Mouse (Mus musculus) brain, adult 2 months (tissue): ENCODE results near the gene Alg9.

ENCODE experiments used
- DNase-seq: peaks from one replicate; pipeline ENCODE4 v3.0.0; 2011; ENCODE audit warnings: low read depth, low spot score

The Alg9 gene

DNA sequence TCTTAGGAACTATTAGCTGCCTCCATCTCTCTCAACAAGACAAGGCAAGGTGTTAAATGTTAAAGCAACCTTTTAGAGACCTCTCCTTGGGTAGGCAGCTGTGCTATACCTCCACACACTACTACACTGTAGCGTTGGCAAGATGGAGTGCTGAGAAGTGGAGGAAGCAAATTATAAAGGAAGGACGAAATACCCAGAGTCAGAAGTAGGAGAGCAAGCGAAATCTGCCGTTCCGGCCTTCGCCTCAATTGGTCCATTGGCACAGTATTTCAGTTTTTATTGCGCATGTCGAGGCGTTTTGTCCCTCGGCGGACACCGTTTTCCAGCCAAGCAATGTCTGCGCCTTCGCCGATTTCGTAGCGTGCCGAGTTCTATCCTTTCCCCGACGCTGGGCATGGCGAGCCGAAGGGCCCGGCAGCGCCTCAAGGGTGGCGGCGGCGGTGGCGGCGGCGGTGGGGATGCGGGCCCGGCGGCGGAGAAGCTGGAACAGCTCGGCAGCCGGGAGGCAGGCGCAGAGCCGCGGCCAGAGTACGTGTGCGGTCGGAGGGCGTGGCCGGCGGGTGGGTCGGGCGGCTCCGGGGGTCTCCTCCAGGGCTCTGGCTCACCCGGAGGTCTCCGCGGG, at the start of gene Alg9, which contains the start of gene 1110032A03Rik:
Alg9 (plus strand) TSS at position 29 of the 622 bp plus-strand sequence.
1110032A03Rik (minus strand) TSS at position 530 of the 622 bp plus-strand sequence.
- peak; percentile 96 for DNase-seq

GRCm38 (mm10) chr9:50725921-50726590, 48.8 kb upstream of the Alg9 start:
- DNase-seq: peak; percentile 72

DNA sequence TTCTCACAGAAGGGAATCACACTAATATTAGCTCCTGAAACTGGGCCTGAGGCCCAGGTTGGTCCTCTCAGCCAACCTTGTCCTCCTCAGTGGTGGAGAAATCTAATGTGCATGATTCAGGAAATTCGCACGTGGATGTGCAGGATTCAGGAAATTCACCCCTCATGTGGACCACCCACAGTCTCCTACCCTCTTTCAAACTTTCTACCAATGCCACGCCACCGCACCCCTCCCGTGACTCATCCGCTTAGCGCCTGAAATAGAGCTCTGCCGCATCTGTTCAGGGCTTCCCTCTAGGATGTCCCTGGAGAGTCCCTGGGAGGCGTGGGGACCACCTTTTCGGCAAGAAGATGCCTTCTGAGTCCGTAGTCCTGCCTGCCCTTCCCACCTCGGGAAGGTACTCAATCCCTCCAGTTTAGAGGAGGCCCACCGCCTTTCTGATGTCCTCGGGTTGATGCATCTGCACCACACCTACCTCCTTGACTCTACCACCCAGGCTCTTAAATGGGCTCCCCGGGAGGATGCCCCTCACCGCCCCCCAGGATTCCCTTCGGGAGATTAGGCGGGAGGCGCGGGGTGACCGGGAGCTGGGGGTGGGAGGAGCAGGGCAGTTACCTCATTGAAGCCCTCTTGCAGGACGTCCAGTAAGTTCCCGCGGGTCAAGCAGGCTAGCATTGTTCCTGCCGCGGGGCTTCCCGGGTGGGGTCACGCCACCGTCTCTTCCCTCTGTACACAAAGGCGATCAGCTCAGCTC, 47.5 kb upstream of the Alg9 start:
- DNase-seq: peak; percentile 90

GRCm38 (mm10) chr9:50727925-50728651, 46.7 kb upstream of the Alg9 start:
- DNase-seq: peak; percentile 97

DNA sequence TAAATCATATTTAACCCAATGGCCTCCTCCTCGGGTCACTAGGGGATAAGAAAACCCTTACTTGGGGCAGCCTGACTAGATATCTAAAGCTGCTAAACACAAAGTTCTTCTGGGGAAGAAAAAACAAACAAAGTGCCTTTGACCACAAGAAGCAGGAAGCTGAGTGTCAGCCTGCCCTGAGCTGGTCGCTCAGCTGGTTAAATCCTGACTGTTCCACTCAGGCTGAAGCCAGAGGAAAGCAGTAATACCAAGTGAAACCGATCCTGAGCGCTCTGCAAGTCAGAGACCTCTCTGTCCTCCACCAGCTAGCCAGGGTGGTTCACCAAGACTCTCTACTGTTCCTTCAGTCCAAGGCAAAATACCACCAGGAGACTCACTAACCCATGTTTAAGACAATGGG, 45.2 kb upstream of the Alg9 start:
- DNase-seq: no peak

DNA sequence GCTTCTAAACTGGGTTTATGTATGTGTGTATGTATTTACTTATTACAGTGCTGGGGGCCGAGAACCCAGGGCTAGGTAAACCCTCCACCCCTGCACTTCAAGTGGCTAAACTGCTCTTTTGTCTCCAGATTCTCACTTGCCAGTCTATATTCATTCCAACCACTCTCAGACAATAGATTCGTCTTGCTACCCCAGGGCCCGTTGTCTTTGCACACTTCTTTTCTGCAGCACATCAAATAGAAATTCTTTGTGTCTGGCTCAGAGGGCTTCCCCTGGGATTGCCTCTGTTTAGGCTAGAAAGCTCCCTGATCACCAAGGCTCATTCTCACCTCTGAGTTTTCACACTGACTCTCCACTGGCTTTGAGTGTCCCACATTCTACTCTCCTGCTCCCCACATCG, 42.3 kb upstream of the Alg9 start:
- DNase-seq: no peak

DNA sequence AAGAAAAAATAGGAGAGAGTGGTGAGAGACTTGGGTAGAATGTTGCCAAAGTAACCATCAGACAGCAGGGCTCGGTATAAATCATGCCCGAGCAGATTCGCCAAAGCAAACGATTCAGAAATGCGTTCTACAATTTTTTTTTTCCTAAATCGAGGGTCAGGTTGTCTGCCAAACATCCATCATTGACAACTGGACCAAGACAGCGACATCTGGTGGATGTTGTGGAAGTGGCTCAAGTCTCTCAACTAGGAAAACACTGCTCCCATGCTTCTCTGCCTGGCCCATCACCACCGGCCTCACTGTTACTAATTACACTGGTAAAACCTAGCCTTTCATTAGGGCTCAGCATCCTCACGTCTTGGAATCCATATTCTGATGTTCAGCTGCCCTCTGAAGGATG, 39.8 kb upstream of the Alg9 start:
- DNase-seq: peak; percentile 89

DNA sequence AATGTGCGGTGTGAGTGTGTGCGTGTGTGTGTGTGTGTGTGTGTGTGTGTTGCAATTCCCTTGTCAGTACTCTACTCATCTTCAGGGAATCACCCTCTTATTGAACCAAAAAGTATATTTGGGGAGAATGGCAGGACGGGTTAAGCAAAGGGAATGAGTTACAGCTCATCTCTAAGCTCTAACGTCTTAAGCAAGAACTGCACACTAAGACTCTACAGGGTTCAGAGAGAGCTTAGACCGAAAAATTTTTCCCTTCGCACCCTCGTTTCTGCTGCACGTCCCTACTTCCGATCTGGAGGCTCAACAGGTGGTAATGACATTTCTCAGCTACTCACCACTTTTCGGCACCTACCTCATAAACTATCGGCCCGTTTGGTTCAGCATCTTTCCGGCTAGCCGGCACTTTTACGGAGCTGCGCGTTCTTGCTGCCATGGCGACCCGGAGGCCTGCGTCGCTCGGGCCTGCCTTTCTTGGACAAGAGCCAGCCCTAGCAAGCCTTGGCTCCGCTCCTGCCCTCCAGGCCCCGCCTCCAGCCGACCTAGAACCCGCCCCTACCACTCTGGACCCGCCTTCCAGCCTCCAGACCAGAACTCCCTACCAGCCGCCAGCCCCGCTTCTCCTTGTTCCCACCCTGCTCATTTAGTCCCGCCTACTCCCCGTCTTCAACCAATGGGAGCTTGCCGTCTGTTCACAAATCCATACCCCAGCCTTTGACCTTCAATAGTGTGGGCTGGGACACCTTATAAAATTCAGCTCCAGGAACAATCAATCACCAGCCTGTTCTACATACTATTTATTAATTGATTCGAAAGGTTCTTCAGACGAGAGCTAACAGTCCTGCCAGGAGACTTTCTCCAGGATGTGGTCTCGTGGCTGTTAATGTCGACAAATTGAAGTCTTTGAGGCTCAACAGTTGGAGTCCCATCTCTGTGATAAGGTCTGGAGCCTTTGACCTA, 35.6 kb upstream of the Alg9 start, which contains the start of gene Dixdc1:
Dixdc1 (minus strand) TSS at position 604 of the 957 bp plus-strand sequence.
- DNase-seq: peak; percentile 95

DNA sequence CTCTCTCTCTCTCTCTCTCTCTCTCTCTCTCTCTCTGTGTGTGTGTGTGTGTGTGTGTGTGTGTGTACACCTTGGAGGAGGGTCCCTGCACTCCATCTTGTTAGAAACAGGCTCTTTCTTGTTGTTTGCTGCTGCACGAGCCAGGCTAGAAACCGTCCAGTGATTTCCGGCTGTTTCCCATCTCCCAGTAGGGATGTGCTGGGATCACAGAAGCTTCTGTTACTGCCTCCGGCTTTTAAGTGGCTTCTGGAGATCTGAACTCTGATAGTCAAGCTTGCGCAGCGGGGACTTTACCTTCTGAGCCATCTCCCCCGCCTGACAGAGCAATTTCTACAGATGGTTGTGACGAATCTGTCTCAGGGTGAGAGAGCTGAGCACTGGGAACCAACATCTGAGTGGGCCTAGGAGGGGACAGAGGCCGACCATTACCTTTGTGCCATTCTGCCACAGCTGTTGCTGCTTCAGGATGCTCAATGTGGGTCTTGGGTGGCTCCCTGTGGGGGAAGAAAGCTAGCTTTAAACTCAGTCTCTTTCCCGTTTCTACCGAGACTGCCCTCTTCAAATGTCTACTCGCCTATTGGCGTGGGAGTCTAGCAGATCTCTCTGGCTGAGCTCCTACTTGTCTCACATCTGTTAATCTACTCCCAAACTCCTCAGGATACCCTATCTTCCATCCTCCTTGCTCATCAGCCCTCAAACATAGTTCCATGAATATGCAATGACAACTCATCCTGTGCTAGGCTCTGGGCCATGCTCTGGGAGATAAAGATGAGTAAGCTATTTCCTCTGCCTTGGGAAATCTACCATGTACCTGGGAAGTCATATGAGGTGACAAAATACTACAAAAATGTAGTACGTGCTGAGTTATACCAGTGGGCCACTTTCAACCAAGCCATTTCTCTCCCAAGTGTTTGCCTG, 33.7 kb upstream of the Alg9 start:
- peak; percentile 70 for DNase-seq

GRCm38 (mm10) chr9:50742261-50742660, 32.6 kb upstream of the Alg9 start:
- no peak for DNase-seq

- DNase-seq: no peak
Measured at GRCm38 (mm10) chr9:50742744-50743143, 32.1 kb upstream of the Alg9 start.

GRCm38 (mm10) chr9:50745806-50746205, 29.0 kb upstream of the Alg9 start:
- DNase-seq: no peak

GRCm38 (mm10) chr9:50746214-50746677, 28.6 kb upstream of the Alg9 start, which contains the start of gene 2310030G06Rik:
Gene 2310030G06Rik, minus strand, starts transcription at chr9:50746536.
- peak; percentile 63 for DNase-seq

DNA sequence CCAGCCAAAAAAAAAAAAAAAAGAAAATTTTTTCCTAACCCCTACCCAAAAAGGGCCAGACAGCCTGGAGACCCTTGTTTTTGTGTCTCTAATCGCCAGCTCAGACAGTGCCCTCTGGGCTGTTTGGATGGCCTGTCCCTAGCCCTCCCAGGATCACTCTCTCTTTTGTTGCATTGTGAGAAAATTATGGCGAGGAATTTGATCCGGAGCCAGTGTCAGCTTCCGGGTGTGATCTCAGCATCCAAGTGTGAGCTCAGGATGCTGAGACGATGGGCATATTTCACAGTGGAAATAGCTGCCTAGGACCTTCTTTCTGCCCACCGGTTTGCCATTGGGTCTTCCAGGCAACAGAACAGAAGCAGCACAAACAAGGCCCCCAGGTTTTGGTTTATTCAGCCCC, 24.1 kb upstream of the Alg9 start:
- DNase-seq: peak; percentile 60

DNA sequence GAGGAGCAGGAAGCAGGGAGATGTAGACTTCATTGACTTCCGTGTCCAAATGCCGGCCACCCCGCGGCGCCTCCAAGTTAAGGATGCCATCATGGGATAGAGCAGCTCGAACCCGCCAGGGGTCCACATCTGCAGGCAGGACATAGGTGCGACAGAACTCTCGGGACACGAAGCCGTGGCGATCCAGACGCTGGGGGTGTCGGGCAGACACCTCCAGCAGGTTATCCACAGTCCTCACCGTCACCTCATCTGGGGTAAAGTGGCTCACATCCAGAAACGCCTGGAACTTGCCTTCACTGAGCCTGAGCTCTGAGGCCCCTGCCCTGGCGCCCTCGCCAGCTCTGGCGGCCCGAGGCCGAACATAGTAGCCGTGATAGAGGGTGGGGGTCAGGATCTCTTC, 23.5 kb upstream of the Alg9 start, which contains the start of gene Cryab:
Cryab (plus strand) TSS at position 3 of the 400 bp plus-strand sequence.
- no peak for DNase-seq

GRCm38 (mm10) chr9:50752054-50752602, 22.7 kb upstream of the Alg9 start, which contains the start of gene Hspb2:
Gene Hspb2, minus strand, starts transcription at chr9:50752354.
- peak; percentile 57 for DNase-seq

- peak; percentile 95 for DNase-seq
Measured at GRCm38 (mm10) chr9:50752784-50753615, 21.8 kb upstream of the Alg9 start.

DNA sequence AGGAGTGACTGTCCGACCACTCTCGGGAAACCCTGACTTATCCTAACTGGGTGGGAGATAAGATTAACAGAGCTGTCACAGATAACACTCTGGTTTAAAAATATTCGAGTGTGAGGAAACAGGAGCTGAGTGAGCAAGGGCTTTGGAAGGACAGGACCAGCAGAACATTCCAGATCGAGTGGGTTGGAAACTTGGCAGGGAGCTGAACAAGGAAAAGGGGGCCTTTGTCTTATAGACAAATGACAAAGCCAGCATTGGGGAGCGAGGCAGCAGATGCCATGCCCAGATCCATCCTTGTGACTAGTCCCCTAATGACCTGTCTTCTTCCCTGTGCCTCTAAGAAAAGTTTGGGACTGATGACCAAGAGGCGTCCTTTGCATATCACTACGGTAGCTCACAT, 20.9 kb upstream of the Alg9 start:
- peak; percentile 90 for DNase-seq
